Mouse (Mus musculus) midbrain, embryonic 15.5 days (tissue): Measurements from ENCODE around the gene Trim41. TPM values are rescaled to one million over a fixed set of nuclear protein-coding genes. Genes with fewer than 3 reads are reported as not detected.

ENCODE experiments used
- ATAC-seq: fragments of 200-750 bp; cut with Nextera tagmentation; replicated peaks from 2 replicates; pipeline ENCODE4 v1.8.0; 2017; ENCODE audit warnings: moderate TSS enrichment
- H3K27ac ChIP-seq: fragments of 300-500 bp; sonication (generic); 2 replicates; pipeline ENCODE4 v1.5.1; 2015; ENCODE audit warnings: mild to moderate bottlenecking, inconsistent platforms
- H3K27me3 ChIP-seq: fragments of 300-500 bp; sonication (generic); replicated peaks from 2 replicates; pipeline ENCODE4 v1.6.1; 2015; ENCODE audit warnings: inconsistent platforms
- H3K36me3 ChIP-seq: fragments of 300-500 bp; sonication (generic); replicated peaks from 2 replicates; pipeline ENCODE4 v1.6.1; 2015; ENCODE audit warnings: inconsistent platforms
- H3K4me1 ChIP-seq: fragments of 300-500 bp; sonication (generic); 2 replicates; pipeline ENCODE4 v1.6.1; 2015; ENCODE audit warnings: inconsistent platforms
- H3K4me2 ChIP-seq: fragments of 300-500 bp; sonication (generic); 2 replicates; pipeline ENCODE4 v1.6.1; 2015; ENCODE audit warnings: inconsistent platforms, mild to moderate bottlenecking, moderate library complexity
- H3K4me3 ChIP-seq: fragments of 300-500 bp; sonication (generic); 2 replicates; pipeline ENCODE4 v1.5.1; 2015; ENCODE audit warnings: mild to moderate bottlenecking, inconsistent platforms
- H3K9ac ChIP-seq: fragments of 300-500 bp; sonication (generic); 2 replicates; pipeline ENCODE4 v1.6.1; 2015; ENCODE audit warnings: mild to moderate bottlenecking, inconsistent platforms
- H3K9me3 ChIP-seq: fragments of 300-500 bp; sonication (generic); 2 replicates; pipeline ENCODE4 v1.6.1; 2016; ENCODE audit warnings: inconsistent platforms
- WGBS: fragments of 180-500 bp; shearing (Covaris S2); methylation state at CpG from one replicate; pipeline ENCODE4 v1.1.7; 2015; ENCODE audit warnings: mixed read lengths; 5-methylcytosine and 5-hydroxymethylcytosine counted together
- polyA plus RNA-seq: library from polyadenylated mRNA; unstranded; fragments of >200 nt; fragmentation: Nextera tagmentation; extraction: Ambion mirVana; gene quantifications from 2 replicates; pipeline ENCODE4 v1.2.1, GENCODE M21; 2015

Trim41 gene
- polyA plus RNA-seq, 1 experiment from 2014 or later = 7.3 TPM

- no peak; the same call in 1 of the 2 replicates for ATAC-seq
- Histone ChIP-seq H3K9ac (no peak overlapping the region), H3K4me2 (no peak overlapping the region)
Observed at GRCm38 (mm10) chr11:48807563-48808303, 9.4 kb downstream of the Trim41 start.

GRCm38 (mm10) chr11:48806856-48807562, 10.1 kb downstream of the Trim41 start:
- WGBS = 62% methylated on average over 21 of the region's 21 CpGs
- H3K4me3 ChIP-seq = no peak overlapping the region

More at GRCm38 (mm10) chr11:48807563-48808303, 9.4 kb downstream of the Trim41 start:
- H3K9me3 ChIP-seq = no peaks in the 10 kb centered on the region
- H3K4me3 ChIP-seq = no peak overlapping the region
- peaks cover 4% of the 10 kb centered on the region for H3K4me1 ChIP-seq
- H3K27ac ChIP-seq = no peak overlapping the region
- peaks cover 81% of the 10 kb centered on the region for H3K36me3 ChIP-seq
- 70% methylated on average over 14 of the region's 14 CpGs for WGBS
- H3K27me3 ChIP-seq = no peaks in the 10 kb centered on the region

GRCm38 (mm10) chr11:48804922-48805321, 12.2 kb downstream of the Trim41 start:
- H3K27ac ChIP-seq = no peak overlapping the region
- H3K27me3 ChIP-seq = no peaks in the 10 kb centered on the region
- peaks cover 21% of the 10 kb centered on the region for H3K4me1 ChIP-seq
- H3K9me3 ChIP-seq = no peaks in the 10 kb centered on the region
- WGBS = 81% methylated on average over 2 of the region's 2 CpGs
- H3K4me2 ChIP-seq = no peak overlapping the region
- H3K36me3 ChIP-seq = peaks cover 62% of the 10 kb centered on the region
- H3K9ac ChIP-seq = no peak overlapping the region
- no peak for ATAC-seq
- no peak overlapping the region for H3K4me3 ChIP-seq

More at GRCm38 (mm10) chr11:48806856-48807562, 10.1 kb downstream of the Trim41 start:
- H3K4me1 ChIP-seq = peaks cover 11% of the 10 kb centered on the region
- H3K36me3 ChIP-seq = peaks cover 76% of the 10 kb centered on the region
- H3K4me2 ChIP-seq = no peak overlapping the region
- H3K27me3 ChIP-seq = no peaks in the 10 kb centered on the region
- no peak overlapping the region for H3K9ac ChIP-seq
- no peak overlapping the region for H3K27ac ChIP-seq
- ATAC-seq = peak; percentile 38; the same call in 1 of the 2 replicates
- no peaks in the 10 kb centered on the region for H3K9me3 ChIP-seq

GRCm38 (mm10) chr11:48803988-48804387, 13.2 kb downstream of the Trim41 start:
- no peak for ATAC-seq
- no peak overlapping the region for H3K4me2 ChIP-seq
- H3K27ac ChIP-seq = no peak overlapping the region
- no peaks in the 10 kb centered on the region for H3K27me3 ChIP-seq
- H3K4me1 ChIP-seq = peaks cover 23% of the 10 kb centered on the region
- H3K9me3 ChIP-seq = no peaks in the 10 kb centered on the region
- H3K36me3 ChIP-seq = peaks cover 54% of the 10 kb centered on the region
- H3K4me3 ChIP-seq = no peak overlapping the region
- WGBS = 98% methylated on average over 2 of the region's 2 CpGs
- H3K9ac ChIP-seq = no peak overlapping the region

- Histone ChIP-seq H3K36me3 (peaks cover 45% of the 10 kb centered on the region), H3K4me3 (peak overlapping the region; percentile 62), H3K9me3 (no peaks in the 10 kb centered on the region), H3K27me3 (no peaks in the 10 kb centered on the region), H3K9ac (peak overlapping the region; percentile 72; the same call in 1 of the 2 replicates), H3K27ac (no peak overlapping the region), H3K4me1 (peaks cover 37% of the 10 kb centered on the region), H3K4me2 (peak overlapping the region; percentile 77)
- WGBS = 80% methylated on average over 17 of the region's 17 CpGs
- ATAC-seq = no peak
Observed at GRCm38 (mm10) chr11:48801831-48802772, 15.1 kb downstream of the Trim41 start.

GRCm38 (mm10) chr11:48799921-48800701, 17.0 kb downstream of the Trim41 start, which contains the start of gene Rack1:
Gene Rack1, plus strand, starts transcription at chr11:48800332.
- peak within 1 kb of the TSS; percentile 96 for H3K27ac ChIP-seq
- no peaks in the 10 kb centered on the region for H3K9me3 ChIP-seq
- peaks cover 26% of the 10 kb centered on the region for H3K36me3 ChIP-seq
- ATAC-seq = peak; percentile 94
- no peaks in the 10 kb centered on the region for H3K27me3 ChIP-seq
- H3K4me1 ChIP-seq = peaks cover 37% of the 10 kb centered on the region
- H3K9ac ChIP-seq = peak within 1 kb of the TSS; percentile 72
- peak within 1 kb of the TSS; percentile 77 for H3K4me2 ChIP-seq
- peak within 1 kb of the TSS; percentile 62 for H3K4me3 ChIP-seq
- under 1% methylated on average over 47 of the region's 47 CpGs for WGBS

- Histone ChIP-seq H3K27ac (peak overlapping the region; percentile 96), H3K4me1 (peaks cover 37% of the 10 kb centered on the region), H3K36me3 (peaks cover 19% of the 10 kb centered on the region), H3K9ac (peak overlapping the region; percentile 72), H3K4me2 (peak overlapping the region; percentile 77), H3K27me3 (no peaks in the 10 kb centered on the region), H3K4me3 (peak overlapping the region; percentile 62), H3K9me3 (no peaks in the 10 kb centered on the region)
- 10% methylated on average over 18 of the region's 18 CpGs for WGBS
- peak; percentile 43 for ATAC-seq
Observed at GRCm38 (mm10) chr11:48798984-48799920, 17.9 kb downstream of the Trim41 start.

GRCm38 (mm10) chr11:48798308-48798707, 18.8 kb downstream of the Trim41 start:
- Histone ChIP-seq H3K27ac (no peak overlapping the region), H3K9me3 (no peaks in the 10 kb centered on the region), H3K4me3 (no peak overlapping the region), H3K9ac (peak overlapping the region; percentile 72; the same call in 1 of the 2 replicates), H3K27me3 (no peaks in the 10 kb centered on the region), H3K4me2 (peak overlapping the region; percentile 77), H3K4me1 (peaks cover 37% of the 10 kb centered on the region), H3K36me3 (peaks cover 10% of the 10 kb centered on the region)
- WGBS = 69% methylated on average over 7 of the region's 7 CpGs
- ATAC-seq = no peak

- Histone ChIP-seq H3K4me2 (no peak overlapping the region), H3K36me3 (peaks cover 3% of the 10 kb centered on the region; the same call in 1 of the 2 replicates), H3K27me3 (no peaks in the 10 kb centered on the region), H3K4me3 (no peak overlapping the region), H3K9me3 (no peaks in the 10 kb centered on the region), H3K9ac (no peak overlapping the region), H3K4me1 (peaks cover 30% of the 10 kb centered on the region), H3K27ac (no peak overlapping the region)
- ATAC-seq = no peak
- WGBS = 88% methylated on average over 4 of the region's 5 CpGs
Observed at GRCm38 (mm10) chr11:48797287-48797686, 19.9 kb downstream of the Trim41 start.

GRCm38 (mm10) chr11:48796290-48796689, 20.9 kb downstream of the Trim41 start:
- Histone ChIP-seq H3K27ac (no peak overlapping the region), H3K9me3 (no peaks in the 10 kb centered on the region), H3K4me2 (no peak overlapping the region), H3K36me3 (no peaks in the 10 kb centered on the region), H3K9ac (no peak overlapping the region), H3K4me1 (peaks cover 20% of the 10 kb centered on the region), H3K4me3 (no peak overlapping the region), H3K27me3 (no peaks in the 10 kb centered on the region; the same call in 1 of the 2 replicates)
- ATAC-seq = no peak
- 88% methylated on average over 4 of the region's 4 CpGs for WGBS
